Mouse (Mus musculus) spleen, adult 18-20 months (tissue): ENCODE measurements around the gene Fbxw8.

Experiments used
- DNase-seq, 2 experiments: peaks; one replicate each; pipeline ENCODE4 v3.0.0; 2022; ENCODE audit warnings: mixed read lengths in 2 of 2

The Fbxw8 gene

DNA sequence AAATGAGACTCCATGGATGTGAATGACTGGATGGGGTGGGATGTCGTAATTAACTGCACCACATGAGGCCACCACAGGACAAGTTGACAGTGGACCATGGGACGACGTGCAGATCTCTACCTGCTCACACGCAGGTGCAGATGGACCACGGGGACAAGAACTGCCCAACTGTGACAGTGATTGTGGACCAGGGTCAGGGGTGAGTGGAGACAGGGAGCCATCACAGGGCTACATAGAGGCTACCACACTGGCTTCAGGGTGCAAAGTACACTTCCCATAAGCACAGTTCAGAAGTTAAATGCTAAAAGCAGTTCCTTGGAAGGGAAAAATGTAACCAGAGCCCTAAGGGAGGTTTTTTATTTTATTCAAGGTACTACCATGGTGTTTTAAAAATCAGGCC, 83.5 kb downstream of the Fbxw8 start:
- DNase-seq: no peak

DNA sequence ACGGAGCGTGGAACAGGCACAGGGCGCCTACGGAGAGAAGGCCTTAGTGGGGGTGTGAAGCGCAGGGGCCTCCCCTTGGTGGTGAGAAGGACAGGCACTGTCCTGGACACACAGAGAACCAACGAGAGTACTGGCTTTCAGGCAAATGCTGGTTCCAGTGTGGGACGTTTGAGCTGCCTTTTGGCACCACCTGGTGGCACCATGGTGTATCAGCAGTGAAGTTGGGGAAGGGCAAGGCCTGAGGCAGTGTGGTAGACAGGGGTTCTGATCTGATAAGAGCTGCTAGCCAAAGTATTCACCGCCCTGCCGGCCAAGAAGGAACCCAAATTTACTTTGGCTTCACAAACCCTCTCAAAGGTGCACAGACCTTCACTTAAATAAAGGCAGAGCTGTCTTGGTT, 85.9 kb downstream of the Fbxw8 start:
- peak; percentile 35 to 57 for DNase-seq

DNA sequence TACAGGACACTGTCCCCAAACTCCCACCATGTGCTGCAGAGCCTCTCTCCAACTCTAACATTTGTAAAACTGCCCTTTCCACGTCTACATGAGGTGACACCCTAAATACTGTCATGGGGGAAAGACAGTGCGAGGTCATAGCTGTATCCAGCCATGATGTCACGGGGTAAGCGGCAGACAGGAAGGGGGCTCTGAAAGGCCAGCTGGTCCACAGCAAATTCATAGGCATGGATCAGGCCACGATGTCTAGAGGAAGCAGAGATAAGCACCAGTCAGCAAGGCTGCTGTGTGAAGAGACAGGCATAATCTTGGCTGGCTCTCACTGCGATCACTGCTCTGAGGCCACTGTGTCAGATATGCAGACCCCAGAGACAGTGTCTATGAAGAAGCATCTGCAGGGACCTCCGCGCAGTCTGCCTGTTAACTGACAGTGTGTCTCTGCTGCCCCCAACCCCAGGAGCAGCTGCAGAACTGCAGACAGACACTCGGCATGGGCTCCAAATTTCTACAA, 87.2 kb downstream of the Fbxw8 start:
- DNase-seq: no peak

DNA sequence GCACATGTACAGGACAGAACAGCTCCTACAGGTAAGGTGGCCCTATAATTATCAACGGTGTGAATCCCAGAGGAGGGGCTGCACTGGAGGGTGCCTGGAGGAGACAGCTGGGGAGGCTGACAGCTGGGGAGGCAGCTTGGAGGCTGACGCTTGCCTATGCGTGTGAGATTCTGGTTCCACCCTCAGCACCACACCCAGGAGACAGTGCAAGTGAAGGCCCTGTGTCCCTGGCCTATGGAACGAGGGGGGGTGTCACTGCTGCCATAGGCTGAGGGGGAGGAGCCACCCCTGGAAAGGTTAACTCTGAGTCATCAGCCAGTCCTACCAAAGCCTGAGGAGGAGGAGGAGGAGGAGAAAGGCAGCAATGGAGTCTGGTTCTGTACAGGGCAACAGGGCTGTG, 87.7 kb downstream of the Fbxw8 start:
- DNase-seq: no peak

DNA sequence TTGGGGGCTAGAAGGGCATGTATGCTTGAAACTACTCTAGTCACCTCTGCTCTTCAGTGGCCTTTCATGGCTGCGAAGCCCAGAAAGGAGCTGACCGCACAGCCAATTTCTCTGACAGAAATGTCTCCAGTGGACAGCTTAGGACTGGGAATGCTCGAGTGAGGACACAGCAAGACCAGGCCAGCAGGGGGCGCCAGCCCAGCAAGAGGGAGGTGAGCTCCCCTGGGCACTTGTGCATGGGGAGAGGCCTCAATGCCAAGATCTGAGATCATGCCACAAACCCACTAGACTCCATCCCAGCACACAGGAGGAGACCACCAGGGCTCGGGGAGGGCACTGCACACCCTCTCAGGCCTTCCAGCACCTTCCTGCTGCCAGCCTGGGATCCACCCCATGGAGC, 88.4 kb downstream of the Fbxw8 start:
- DNase-seq: peak in 1 of 2 experiments; percentile 65

DNA sequence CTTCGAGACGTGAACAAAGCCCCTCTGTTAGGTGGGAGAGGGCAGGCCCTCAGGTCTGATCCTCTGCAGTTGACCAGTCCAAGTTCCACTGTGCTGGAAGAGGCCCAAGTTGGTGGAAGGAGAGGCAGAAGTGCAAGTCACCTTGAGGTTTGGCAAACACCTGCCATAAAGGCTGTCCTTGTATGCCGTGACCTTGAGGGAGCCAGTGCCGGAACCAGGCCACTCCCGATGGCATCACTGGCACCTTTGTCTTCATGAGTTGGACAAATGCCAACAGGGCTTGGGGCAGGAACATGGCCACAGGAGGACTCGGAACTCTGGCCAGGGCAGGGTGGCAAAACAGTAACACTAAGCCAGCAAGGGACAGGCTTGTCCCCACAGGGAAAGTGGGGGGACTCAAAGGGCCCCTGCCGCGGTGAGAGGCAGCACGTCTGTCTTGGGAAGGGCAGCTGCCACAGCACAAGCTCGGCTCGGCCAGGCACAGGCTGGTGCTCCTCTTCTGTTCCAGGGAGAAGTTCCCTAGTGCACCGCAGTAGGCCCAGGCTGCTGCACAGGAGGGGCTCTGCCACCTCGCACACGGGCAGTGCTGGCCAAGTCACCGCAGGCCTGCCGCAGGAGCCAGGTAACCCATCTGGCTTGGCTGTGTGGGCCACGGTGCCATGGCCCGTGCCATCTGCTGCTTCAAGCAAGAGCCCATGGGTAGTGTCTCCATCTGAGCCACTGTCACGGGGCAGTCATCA, 89.6 kb downstream of the Fbxw8 start:
- no peak for DNase-seq

DNA sequence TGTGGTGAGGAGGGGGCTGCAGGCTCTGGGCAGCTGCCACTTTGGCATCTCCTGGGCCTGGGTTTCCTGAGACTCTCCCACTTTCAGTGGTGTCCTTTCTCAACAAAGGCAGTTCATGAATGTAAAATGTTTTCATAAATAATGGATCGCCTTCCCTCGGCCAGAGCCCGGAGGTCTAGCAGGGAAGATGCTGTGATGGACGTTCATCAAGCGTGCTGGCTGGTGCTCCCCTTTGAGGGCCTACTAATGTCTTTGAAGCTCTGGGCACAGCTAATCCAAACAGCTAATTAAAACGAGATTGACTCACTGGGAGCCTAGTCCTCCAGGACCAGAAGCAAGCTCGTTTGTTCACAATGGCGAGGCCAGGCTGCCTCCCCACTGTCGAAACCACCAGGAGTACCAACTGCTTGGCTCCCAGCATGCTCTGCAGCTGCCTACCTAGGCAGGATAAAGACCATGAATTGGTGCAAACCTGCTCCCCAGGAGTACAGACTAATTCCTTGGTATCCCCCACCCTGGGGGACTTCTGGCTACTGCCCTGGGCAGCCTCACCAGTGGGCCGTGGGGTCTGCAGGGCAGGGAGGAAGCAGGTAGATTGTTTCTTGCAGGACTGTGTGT, 90.9 kb downstream of the Fbxw8 start:
- no peak for DNase-seq

DNA sequence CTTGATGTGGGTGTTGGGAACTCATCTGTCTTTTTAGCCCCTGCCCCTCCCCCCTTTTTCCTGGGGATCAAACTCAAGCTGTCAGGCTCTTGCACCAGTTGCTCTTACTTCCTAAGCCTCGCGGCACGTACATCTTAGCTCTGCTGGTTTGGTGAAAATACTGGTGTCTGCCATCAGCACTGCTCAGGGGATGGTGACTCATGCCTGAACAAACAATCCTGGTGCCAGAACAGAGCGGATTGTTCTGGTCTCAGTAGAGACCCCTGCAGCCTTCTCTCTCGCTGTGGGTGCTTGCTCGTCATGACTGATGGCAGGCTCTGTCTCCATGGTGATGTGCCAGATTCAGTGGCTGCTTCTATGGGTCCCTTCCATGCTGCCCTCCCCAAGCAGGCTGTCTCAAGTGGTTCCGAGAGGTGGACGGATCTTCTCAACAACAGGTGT, 92.1 kb downstream of the Fbxw8 start:
- DNase-seq: no peak

DNA sequence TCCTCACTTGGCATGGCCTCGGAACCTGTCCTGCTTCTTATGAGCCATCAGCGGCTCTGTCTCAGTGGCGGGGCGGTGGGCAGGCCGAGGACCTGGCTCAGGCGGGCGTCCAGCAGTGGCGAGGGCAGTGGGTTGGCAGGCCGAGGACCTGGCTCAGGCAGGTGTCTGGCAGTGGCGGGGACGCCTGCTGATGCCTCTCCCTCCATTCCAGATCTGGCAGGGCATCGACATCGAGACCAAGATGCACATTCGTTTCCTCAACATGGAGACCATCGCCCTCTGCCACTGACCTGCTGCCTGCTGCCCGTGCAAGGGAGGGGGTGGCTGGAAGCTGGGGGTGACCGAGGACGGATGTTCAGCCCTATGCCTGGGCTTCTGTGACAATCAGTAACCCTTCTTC, 93.9 kb downstream of the Fbxw8 start:
- DNase-seq: no peak

DNA sequence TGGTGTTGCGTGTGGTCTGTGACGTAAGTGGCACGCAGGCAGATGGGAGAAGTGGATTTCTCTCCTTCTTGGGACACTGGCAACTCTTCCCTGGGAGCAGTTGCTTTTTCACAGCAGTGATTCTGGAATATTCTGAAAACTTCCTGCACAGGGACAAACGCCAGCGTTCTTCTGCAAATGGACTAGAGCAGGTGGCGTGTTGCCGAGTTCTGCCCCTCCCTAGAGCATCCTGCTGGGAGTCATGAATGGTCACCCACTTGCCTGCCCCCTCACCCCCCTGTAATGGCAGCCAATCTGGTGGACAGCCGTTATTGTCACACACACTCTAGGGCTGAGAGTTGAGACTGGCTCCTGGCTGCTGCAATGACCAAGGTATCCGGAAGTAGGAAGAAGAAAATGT, 95.6 kb downstream of the Fbxw8 start:
- DNase-seq: no peak

DNA sequence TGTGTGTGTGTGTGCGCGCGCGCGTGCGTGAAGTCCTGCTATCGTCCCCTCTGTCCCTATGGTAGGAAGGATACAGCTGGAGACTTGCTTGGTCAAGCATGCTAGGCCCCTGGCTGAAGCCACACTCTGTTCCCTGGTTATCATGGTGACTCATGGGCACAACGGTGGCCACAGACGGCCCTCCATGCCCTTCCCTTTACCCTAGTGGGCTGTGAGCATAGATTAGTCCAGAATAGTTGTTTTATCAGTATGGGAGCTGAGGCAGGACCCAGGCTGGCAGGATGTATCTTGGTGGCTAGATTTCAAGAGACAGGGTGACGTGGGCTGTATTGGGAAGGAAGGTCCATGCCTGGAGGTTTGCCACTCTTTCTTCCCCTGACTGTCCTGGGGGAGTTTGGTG, 96.4 kb downstream of the Fbxw8 start:
- DNase-seq: no peak

DNA sequence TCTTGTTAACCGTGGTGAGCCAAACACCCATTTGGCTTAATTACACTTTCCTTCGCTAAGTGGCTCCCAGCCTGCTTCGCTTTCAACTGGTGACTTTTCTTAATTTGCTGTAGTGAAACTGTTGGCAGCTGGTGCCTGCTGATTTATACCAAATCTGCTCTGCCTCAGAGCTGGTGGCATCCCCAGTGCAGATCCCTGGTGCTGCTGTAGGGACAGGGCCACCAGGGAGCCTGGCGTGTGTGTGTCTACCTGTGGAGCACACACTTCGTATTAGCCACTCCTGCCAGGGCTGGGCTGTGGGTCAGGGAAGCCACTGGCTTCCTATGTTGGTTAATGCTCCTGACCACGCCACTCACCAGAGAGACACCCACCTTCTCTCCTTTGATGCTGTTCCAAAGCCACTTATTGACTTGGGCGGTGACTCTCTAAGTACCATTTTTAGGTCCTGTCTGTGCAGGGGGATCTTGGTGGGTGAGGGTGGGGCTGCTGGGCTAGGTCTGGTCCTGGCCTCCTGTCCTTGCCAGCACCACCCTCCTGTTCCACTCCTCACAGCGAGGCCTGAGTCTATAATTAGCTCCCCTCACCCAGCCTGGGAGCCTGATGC, 97.7 kb downstream of the Fbxw8 start:
- no peak for DNase-seq

DNA sequence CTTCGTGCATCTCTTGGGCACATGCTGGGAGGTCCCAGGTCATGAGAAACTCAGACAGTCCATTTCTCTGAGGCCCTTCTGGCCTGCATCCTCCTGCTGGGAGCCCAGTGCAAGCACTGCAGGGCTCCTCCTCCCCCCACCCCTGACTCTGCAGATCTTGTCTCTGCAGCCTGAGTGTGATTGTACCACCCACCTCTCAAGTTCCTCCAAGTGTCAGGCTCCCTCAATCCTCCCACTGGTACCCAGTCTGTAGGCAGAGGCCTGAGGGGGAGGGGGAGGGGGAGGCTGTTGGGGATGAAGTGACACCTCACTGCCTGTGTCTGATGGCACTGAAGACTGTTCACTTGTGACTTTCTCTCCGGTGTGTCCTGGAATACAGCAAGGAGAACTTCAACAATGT, 102.1 kb downstream of the Fbxw8 start:
- no peak for DNase-seq

DNA sequence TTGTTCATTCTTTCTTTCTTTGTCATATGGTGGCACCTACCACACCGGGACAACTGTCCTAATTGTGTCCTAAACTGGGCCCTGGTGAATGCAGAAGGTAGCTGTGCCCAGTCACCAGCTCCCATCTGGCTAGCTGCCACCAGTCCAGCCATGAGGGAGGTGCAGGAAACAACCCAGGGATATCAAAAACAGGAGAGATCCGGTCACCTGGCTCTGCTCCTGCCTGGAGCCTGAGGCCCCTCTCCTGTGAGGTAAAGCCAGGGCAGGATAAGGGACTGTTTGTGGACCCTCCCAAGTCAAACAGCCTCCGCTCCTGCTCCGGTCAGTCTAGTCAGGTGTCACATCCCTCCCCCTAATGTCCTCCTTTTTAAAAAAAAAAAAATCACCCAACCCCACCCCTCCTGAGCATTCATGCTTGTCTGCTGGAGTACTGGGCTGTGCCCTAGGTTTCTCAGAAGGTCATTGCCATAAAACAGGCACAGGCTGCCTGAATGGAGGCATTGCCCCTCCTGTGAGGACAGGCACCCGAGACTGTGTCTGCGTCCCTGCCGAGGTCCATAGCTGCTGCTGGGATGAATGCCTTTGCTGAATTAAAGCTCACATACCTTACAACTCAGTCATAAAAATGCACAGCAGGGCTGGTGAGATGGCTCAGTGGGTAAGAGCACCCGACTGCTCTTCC, 103.1 kb downstream of the Fbxw8 start:
- DNase-seq: no peak

DNA sequence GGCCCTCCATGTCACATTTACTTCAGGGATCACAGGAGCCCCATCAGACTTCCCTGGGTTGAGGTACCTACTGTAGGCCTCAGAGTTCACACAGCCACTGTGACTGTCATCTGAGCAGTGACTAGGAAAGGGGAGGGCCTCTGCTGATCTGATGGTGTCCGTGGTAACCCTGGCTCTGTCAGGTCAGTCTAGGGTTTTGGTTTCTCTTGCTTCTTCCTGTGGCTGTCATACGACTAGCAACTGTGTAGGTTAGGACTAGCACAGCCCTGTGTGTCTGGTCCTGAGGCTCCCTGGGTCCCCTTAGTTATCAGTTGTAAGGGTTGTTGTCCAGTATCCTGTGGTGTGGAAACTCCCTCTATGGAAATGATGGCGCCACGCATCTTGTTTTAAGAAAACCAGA, 104.5 kb downstream of the Fbxw8 start:
- no peak for DNase-seq

DNA sequence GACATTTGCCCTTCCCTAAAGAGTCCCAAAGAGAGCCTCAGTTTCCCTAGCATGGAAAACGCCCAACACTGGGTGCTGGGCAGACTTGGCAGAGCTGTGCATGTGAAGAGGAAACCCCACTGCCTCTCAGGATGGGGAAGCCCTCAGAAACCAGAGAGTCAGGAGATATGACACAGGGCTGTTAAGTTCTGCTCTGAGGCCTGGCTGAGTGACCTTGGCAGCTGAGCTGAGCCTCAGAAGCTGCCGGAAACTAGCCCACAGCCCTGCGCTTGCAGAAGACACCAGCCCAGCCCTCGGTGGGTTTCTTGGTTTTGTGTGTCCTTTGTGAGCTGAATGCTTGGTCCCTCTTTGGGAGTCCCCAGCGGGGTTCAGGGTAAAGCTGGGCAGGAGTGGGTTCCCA, 106.3 kb downstream of the Fbxw8 start:
- no peak for DNase-seq

DNA sequence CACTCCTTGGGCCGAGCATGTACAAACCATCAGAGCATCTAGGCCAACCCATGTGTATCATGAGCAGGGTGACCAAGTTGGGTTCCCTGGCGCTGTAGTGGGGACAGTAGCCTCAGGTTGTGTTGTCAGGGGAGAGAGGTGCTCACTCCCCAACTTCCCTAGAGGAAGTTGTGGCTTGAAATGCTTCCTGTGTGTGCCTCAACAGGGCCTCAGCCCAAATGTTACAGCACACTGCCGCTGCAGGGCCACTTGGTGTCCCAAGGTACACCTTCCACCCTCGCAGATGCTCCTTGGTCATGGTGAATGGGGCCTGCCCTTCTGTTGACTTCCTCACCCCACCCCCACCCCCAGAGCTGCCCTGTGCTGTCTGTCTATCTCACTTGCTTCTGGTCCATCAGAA, 106.9 kb downstream of the Fbxw8 start:
- no peak for DNase-seq

DNA sequence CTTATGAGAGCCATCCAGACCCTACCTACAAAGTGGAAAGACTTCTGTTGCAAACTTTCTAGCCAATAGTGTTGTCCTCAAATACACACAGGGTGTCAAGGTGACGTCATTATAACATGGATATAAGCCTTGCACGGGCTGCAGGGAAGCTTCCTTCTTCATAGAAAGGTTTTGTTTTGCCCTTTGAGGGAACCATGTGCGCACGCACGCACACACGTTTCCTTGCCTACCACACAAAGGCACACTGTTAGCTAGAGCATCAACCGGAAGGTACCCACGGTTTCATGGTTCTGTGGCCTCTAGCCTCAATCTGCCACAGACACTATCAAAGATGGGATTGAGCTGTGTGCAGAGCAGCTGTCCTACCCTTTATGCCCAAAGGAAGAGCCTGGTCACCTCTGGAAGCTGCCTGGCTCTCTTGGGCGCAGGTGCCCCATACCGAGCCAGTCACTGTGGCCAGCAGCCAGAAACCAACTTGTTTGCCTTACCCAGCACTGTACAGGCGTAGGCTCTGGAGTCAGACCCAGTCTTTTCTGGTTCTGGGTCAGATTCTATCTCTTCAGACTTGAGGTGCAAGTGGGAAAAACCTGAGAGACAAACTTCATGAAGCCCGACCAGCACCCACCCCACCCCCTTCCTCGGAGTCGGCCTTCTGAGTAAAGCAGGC, 108.0 kb downstream of the Fbxw8 start:
- DNase-seq: no peak

DNA sequence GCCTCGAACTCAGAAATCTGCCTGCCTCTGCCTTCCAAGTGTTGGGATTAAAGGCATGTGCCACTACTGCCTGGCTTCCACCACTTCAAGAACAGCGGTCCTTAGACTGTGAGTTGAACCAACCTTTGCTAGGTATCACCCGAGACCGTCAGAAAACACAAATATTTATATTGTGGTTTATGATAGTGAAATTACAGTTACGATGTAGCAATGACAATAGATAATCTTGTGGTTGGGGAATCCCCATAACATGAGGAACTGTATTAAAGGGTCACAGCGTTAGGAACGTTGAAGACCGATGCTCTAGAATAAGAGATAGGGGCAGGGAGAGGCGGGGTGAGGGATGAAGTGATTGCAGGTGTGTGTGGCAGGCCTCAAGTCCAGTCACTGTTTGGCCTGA, 109.9 kb downstream of the Fbxw8 start:
- no peak for DNase-seq

DNA sequence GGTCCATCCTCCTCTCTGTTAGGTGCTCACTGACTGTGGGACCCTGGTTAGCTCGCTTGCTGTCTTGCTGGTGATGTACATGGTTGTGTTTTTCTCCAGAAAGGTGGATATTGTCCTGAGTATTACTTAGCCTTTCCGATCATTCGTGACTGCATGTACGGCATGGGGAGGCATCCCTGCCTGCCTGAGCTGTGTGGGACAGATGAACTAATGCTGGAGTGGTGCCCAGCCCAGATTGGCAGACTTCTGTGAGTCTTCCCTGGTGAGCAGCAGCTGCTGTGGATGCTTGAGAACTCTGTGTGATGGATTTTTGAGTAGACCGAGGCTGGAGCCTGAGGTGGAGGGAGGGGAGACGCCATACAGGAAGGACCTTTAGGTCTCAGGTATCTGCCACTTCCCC, 110.4 kb downstream of the Fbxw8 start:
- no peak for DNase-seq

DNA sequence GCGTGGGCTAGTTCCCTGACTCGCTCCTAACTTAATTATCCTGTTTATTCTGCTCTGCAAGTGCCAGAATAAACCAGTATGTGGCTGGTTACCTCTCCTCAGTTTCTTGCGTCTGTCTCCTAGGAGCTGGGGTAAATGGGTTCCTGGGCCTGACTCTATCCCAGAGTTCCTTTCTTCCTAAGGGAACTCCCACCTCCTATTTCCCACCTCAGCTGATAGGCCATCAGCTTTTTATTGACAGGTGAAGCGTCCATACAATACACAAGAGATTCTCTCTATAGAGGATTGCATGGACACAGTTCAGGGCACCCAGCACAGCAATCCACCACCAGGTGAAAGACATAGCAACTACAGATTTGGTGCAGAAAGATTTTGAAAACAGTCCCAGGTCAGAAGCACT, 111.5 kb downstream of the Fbxw8 start:
- no peak for DNase-seq

DNA sequence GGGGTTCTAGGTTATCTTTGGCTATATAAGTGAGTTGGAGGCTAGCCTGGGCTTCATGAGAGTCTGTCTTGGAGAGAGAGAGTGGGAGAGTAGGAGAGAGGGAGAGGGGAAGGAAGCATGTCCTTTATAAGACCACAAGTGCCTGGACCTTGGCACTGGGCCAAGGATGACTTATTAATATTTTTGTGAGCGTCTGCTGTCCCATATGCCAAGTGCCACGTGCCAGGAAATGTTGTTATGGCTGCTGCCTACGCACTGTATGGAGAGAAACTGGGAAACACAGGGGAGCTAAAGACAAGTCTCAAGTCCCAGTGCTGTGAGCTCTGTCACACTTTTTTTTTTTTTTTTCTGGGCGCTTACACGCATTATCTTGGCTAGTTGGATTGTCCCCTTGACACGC, 112.7 kb downstream of the Fbxw8 start:
- DNase-seq: no peak

DNA sequence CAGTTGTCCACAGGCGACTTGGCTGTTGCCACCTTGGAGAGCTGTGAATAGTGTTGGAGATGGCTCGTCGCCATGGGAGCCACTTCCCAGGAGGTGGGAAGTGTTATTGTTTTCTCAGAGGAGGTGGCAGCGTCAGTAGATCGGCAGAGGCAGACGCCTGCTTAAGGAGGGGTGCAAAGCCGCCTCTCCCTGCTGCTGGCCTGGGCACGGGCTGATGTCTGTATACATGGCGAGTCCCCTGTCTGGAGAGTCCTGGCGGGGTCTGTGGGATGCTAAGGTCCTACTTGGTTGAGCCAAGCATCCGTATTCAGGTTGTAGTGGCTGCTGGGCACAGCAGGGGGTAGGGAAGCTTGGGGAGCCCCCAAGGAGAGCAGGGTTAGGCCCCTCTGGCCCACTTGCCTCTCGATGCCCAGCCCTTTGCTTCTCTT, 116.0 kb downstream of the Fbxw8 start:
- no peak for DNase-seq
